Mouse (Mus musculus): ENCODE results near the gene Lgr6.

DNA sequence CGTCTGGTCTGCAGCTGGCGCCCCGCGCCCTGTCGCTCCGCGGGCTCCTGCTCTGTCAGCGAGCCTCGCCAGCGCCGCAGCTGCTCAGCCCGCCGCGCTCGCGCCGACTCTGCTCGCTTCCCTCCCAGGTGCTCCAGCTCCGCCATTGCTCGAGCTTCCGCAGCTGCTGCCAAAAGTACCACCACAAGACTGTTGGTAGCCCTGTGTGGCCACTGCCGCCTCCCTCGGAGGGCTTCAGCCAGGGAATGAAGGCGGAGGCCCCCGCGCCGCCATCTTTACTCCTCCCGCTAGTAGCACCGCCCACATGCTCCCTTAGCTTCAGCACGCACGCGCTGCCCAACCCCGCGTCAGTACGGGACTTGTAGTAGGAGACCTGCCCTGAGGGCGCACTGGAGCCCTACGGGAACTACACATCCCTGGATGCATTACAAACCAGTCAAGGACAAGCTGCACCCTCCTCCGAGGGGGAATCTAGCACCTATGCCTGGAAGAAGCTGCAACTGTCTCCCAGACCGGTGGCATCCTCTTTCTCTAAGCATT, 149.4 kb downstream of the Lgr6 start, which contains the start of gene Ppp1r12b:
- TF ChIP-seq CTCF (IDR thresholded peaks at IDR 0.05; ENCODE audit: control insufficient read depth, insufficient read depth, low read length) = peak; percentile 22; the same call in 1 of the 2 replicates
- peak; percentile 92 for TF ChIP-seq POLR2A (IDR thresholded peaks at IDR 0.05; ENCODE audit: borderline replicate concordance, control insufficient read depth, low read depth, low read length)
